Mouse (Mus musculus) liver, embryonic 15.5 days (tissue): Measurements from ENCODE around the gene Vsig8. TPM values are rescaled to one million over a fixed set of nuclear protein-coding genes. Genes with fewer than 3 reads are reported as not detected.

Experiments
- ATAC-seq: fragments of 200-750 bp; cut with Nextera tagmentation; 2 replicates; pipeline ENCODE4 v1.8.0; 2017; ENCODE audit warnings: moderate number of reproducible peaks, mild to moderate bottlenecking, moderate library complexity; ENCODE audit not compliant: insufficient read depth
- H3K27ac ChIP-seq: fragments of 300-500 bp; sonication (generic); replicated peaks from 2 replicates; pipeline ENCODE4 v1.5.1; 2015; ENCODE audit warnings: mild to moderate bottlenecking, inconsistent platforms
- H3K27me3 ChIP-seq: fragments of 300-500 bp; sonication (generic); 2 replicates; pipeline ENCODE4 v1.6.1; 2015; ENCODE audit warnings: mild to moderate bottlenecking, inconsistent platforms
- H3K36me3 ChIP-seq: fragments of 300-500 bp; sonication (generic); replicated peaks from 2 replicates; pipeline ENCODE4 v1.6.1; 2015; ENCODE audit warnings: moderate library complexity, mild to moderate bottlenecking, inconsistent platforms
- H3K4me1 ChIP-seq: fragments of 300-500 bp; sonication (generic); replicated peaks from 2 replicates; pipeline ENCODE4 v1.6.1; 2015; ENCODE audit warnings: inconsistent platforms
- H3K4me2 ChIP-seq: fragments of 300-500 bp; sonication (generic); 2 replicates; pipeline ENCODE4 v1.6.1; 2015; ENCODE audit warnings: moderate library complexity, mild to moderate bottlenecking, inconsistent platforms
- H3K4me3 ChIP-seq: fragments of 300-500 bp; sonication (generic); replicated peaks from 2 replicates; pipeline ENCODE4 v1.5.1; 2015; ENCODE audit warnings: mild to moderate bottlenecking, inconsistent platforms
- H3K9ac ChIP-seq: fragments of 300-500 bp; sonication (generic); 2 replicates; pipeline ENCODE4 v1.6.1; 2015; ENCODE audit warnings: moderate library complexity, mild to moderate bottlenecking, inconsistent platforms
- H3K9me3 ChIP-seq: fragments of 300-500 bp; sonication (generic); replicated peaks from 2 replicates; pipeline ENCODE4 v1.6.1; 2016; ENCODE audit warnings: inconsistent platforms
- WGBS: fragments of 180-500 bp; shearing (Covaris S2); methylation state at CpG from one replicate; pipeline ENCODE4 v1.1.7; 2015; ENCODE audit warnings: mixed read lengths; ENCODE audit not compliant: insufficient replicate concordance; 5-methylcytosine and 5-hydroxymethylcytosine counted together
- polyA plus RNA-seq: library from polyadenylated mRNA; unstranded; fragments of >200 nt; fragmentation: Nextera tagmentation; extraction: Ambion mirVana; gene quantifications from 2 replicates; pipeline ENCODE4 v1.2.1, GENCODE M21; 2015

Gene Vsig8
- polyA plus RNA-seq, 1 experiment from 2014 or later = not detected

- ATAC-seq = no peak
- no peaks in the 10 kb centered on the region for H3K9me3 ChIP-seq
- no peak within 1 kb of the TSS for H3K4me3 ChIP-seq
- no peak within 1 kb of the TSS for H3K4me2 ChIP-seq
- H3K4me1 ChIP-seq = no peaks in the 10 kb centered on the region
- H3K9ac ChIP-seq = no peak within 1 kb of the TSS
- no peaks in the 10 kb centered on the region for H3K36me3 ChIP-seq
- 58% methylated on average over 7 of the region's 7 CpGs for WGBS
- H3K27ac ChIP-seq = no peak within 1 kb of the TSS
- H3K27me3 ChIP-seq = peaks cover 8% of the 10 kb centered on the region; the same call in 1 of the 2 replicates
Measured at GRCm38 (mm10) chr1:172590385-172590784, 34.6 kb downstream of the Vsig8 start, which contains the start of gene Slamf8. Slamf8 (minus strand) TSS chr1:172590568.

GRCm38 (mm10) chr1:172593321-172593720 lies 37.6 kb downstream of the Vsig8 start:
- WGBS = 47% methylated on average over 3 of the region's 3 CpGs
- ATAC-seq = no peak
- Histone ChIP-seq H3K9ac (no peak overlapping the region), H3K27ac (no peak overlapping the region), H3K27me3 (no peaks in the 10 kb centered on the region), H3K4me2 (no peak overlapping the region), H3K9me3 (no peaks in the 10 kb centered on the region), H3K36me3 (no peaks in the 10 kb centered on the region), H3K4me3 (no peak overlapping the region), H3K4me1 (no peaks in the 10 kb centered on the region)

GRCm38 (mm10) chr1:172593956-172594355 lies 38.2 kb downstream of the Vsig8 start:
- no peaks in the 10 kb centered on the region for H3K9me3 ChIP-seq
- no peaks in the 10 kb centered on the region for H3K36me3 ChIP-seq
- no peak overlapping the region for H3K27ac ChIP-seq
- WGBS = 26% methylated on average over 2 of the region's 2 CpGs
- H3K4me3 ChIP-seq = no peak overlapping the region
- no peak for ATAC-seq
- H3K27me3 ChIP-seq = no peaks in the 10 kb centered on the region
- H3K4me1 ChIP-seq = no peaks in the 10 kb centered on the region
- no peak overlapping the region for H3K4me2 ChIP-seq
- H3K9ac ChIP-seq = no peak overlapping the region

GRCm38 (mm10) chr1:172594495-172594894 lies 38.8 kb downstream of the Vsig8 start:
- no peak for ATAC-seq
- H3K4me3 ChIP-seq = no peak overlapping the region
- H3K27me3 ChIP-seq = no peaks in the 10 kb centered on the region
- no peak overlapping the region for H3K27ac ChIP-seq
- no peaks in the 10 kb centered on the region for H3K36me3 ChIP-seq
- no peaks in the 10 kb centered on the region for H3K9me3 ChIP-seq
- no peak overlapping the region for H3K9ac ChIP-seq
- H3K4me2 ChIP-seq = no peak overlapping the region
- no peaks in the 10 kb centered on the region for H3K4me1 ChIP-seq

- Histone ChIP-seq H3K27me3 (no peaks in the 10 kb centered on the region), H3K27ac (no peak within 1 kb of the TSS), H3K4me1 (no peaks in the 10 kb centered on the region), H3K9me3 (no peaks in the 10 kb centered on the region), H3K36me3 (no peaks in the 10 kb centered on the region), H3K4me2 (no peak within 1 kb of the TSS), H3K9ac (no peak within 1 kb of the TSS), H3K4me3 (no peak within 1 kb of the TSS)
- ATAC-seq = no peak
- 20% methylated on average over 1 of the region's 1 CpGs for WGBS
Measured at GRCm38 (mm10) chr1:172602326-172602725, 46.6 kb downstream of the Vsig8 start, which contains the start of gene Fcrl6. Fcrl6 (minus strand) TSS chr1:172602551.

- WGBS = 63% methylated on average over 10 of the region's 10 CpGs
- ATAC-seq = no peak
Measured at GRCm38 (mm10) chr1:172611304-172611703, 55.6 kb downstream of the Vsig8 start.

GRCm38 (mm10) chr1:172612745-172613144 lies 57.0 kb downstream of the Vsig8 start:
- Histone ChIP-seq H3K4me2 (no peak overlapping the region), H3K4me1 (no peaks in the 10 kb centered on the region), H3K27ac (no peak overlapping the region), H3K27me3 (0 out of 2 replicates have a peak, but pooled peaks cover 10% of the 10 kb centered on the region), H3K4me3 (no peak overlapping the region), H3K9ac (no peak overlapping the region), H3K36me3 (no peaks in the 10 kb centered on the region), H3K9me3 (no peaks in the 10 kb centered on the region)
- 16% methylated on average over 1 of the region's 1 CpGs for WGBS
- ATAC-seq = no peak

More at GRCm38 (mm10) chr1:172611304-172611703, 55.6 kb downstream of the Vsig8 start:
- Histone ChIP-seq H3K9me3 (no peaks in the 10 kb centered on the region), H3K4me2 (no peak overlapping the region), H3K4me3 (no peak overlapping the region), H3K27ac (no peak overlapping the region), H3K4me1 (no peaks in the 10 kb centered on the region), H3K9ac (no peak overlapping the region), H3K27me3 (0 out of 2 replicates have a peak, but pooled peaks cover 4% of the 10 kb centered on the region), H3K36me3 (no peaks in the 10 kb centered on the region)

Other genes with a start within 250 kb of the Vsig8 start
- gene Kcnj9, start 226.6 kb upstream of the Vsig8 start, polyA plus RNA-seq = 0.03 TPM in 1 of 2 replicates, not detected in the other
- 0.09 and 0.12 TPM in 2 replicates for gene Kcnj10, start 214.7 kb upstream of the Vsig8 start, polyA plus RNA-seq
- gene Pigm, start 179.4 kb upstream of the Vsig8 start, polyA plus RNA-seq = 1.7 and 1.9 TPM in 2 replicates
- gene Slamf9, start 80.6 kb upstream of the Vsig8 start, polyA plus RNA-seq = 0.78 and 1.2 TPM in 2 replicates
- gene Igsf9, start 74.2 kb upstream of the Vsig8 start, polyA plus RNA-seq = 0.96 and 1.2 TPM in 2 replicates
- gene Tagln2, start 55.9 kb upstream of the Vsig8 start, polyA plus RNA-seq = 121 and 125 TPM in 2 replicates
- gene Cfap45, start 35.1 kb upstream of the Vsig8 start, polyA plus RNA-seq = 0.29 and 0.43 TPM in 2 replicates
- 0.10 and 0.33 TPM in 2 replicates for gene Slamf8, start 34.6 kb downstream of the Vsig8 start, polyA plus RNA-seq
- gene Fcrl6, start 46.6 kb downstream of the Vsig8 start, polyA plus RNA-seq = 0.08 TPM in 1 of 2 replicates, not detected in the other
- 5.3 and 5.7 TPM in 2 replicates for gene Dusp23, start 77.0 kb downstream of the Vsig8 start, polyA plus RNA-seq
- 57.7 and 71.8 TPM in 2 replicates for gene Crp, start 142.1 kb downstream of the Vsig8 start, polyA plus RNA-seq